Mouse (Mus musculus): ENCODE data around the gene Lmtk3. TPM values are rescaled to one million over a fixed set of nuclear protein-coding genes. Genes with fewer than 3 reads are reported as not detected.
A peak's percentile ranks its signal among the peaks of the same experiment; 100 is the strongest.

Lmtk3 gene
- total and polyA plus RNA-seq, 3 experiments, result 0.19 to 0.34 (median 0.30) TPM

DNA sequence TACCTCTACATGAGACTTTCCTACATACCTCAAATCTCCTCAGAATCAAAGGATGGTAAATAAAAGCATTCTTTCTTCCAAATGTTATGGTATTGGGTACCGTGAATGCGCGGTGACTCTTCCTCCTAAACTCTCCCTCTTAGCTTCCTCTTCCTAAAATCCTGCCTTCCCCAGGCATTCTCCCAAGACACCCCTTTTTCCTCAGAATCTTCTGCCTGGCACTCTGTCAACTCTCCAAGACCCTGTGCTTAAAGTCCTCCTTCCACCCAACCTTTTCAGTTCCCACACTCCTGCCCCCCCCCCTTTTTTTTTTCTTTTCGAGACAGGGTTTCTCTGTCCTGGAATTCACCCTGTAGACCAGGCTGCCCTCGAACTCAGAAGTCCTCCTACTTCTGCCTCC, 31.3 kb downstream of the Lmtk3 start:
- no peak for TF ChIP-seq JUN (IDR thresholded peaks at IDR 0.05; ENCODE audit: insufficient read depth, low read depth, low read length)
- TF ChIP-seq POLR2AphosphoS2 (IDR thresholded peaks at IDR 0.05; ENCODE audit: low read depth, low read length), result no peak
- no peak for TF ChIP-seq NRF1 (IDR thresholded peaks at IDR 0.05; ENCODE audit: low read depth, low read length)
- no peak for TF ChIP-seq ZKSCAN1 (IDR thresholded peaks at IDR 0.05; ENCODE audit: borderline replicate concordance, low read depth, low read length)
- no peak for TF ChIP-seq GABPA (IDR thresholded peaks at IDR 0.05; ENCODE audit: insufficient replicate concordance, low read depth, low read length)
- TF ChIP-seq ELF1 (IDR thresholded peaks at IDR 0.05; ENCODE audit: low read depth, low read length), result no peak
- no peak for TF ChIP-seq SIN3A (IDR thresholded peaks at IDR 0.05; ENCODE audit: low read length)
- no peak for TF ChIP-seq ZC3H11A (IDR thresholded peaks at IDR 0.05; ENCODE audit: low read depth, low read length)
- TF ChIP-seq E2F4 (IDR thresholded peaks at IDR 0.05; ENCODE audit: insufficient replicate concordance, low read depth, low read length), result no peak
- TF ChIP-seq ETS1 (conservative IDR thresholded peaks at IDR 0.05; ENCODE audit: low read depth, low read length), result no peak
- no peak for TF ChIP-seq CTCF (conservative IDR thresholded peaks at IDR 0.05 in 1 of 2, IDR thresholded peaks at IDR 0.05 in 1 of 2; ENCODE audit: low read depth in 2 of 2, low read length in 2 of 2)
- TF ChIP-seq ZMIZ1 (IDR thresholded peaks at IDR 0.05; ENCODE audit: low read depth, low read length), result no peak
- TF ChIP-seq IRF4 (IDR thresholded peaks at IDR 0.05; ENCODE audit: low read depth, low read length), result no peak
- no peak overlapping the region for H3K9ac ChIP-seq (ENCODE audit: insufficient read depth, low read depth)
- DNase-seq (ENCODE audit: extremely low read depth), result no peak
- H3K9me3 ChIP-seq (replicated peaks; ENCODE audit: low read length), result no peaks in the 10 kb centered on the region
- H3K79me2 ChIP-seq (replicated peaks; ENCODE audit: control insufficient read depth, extremely low read depth, insufficient read depth, poor library complexity, severe bottlenecking), result peaks cover 13% of the 10 kb centered on the region
- dilution Hi-C loops (cut with MboI; ENCODE audit: extremely low pct_ligation_motif_present, extremely low pct_unique_long_range_greater_than_20kb, low sequenced_read_pairs) (no loop called here), in situ Hi-C loops (cut with MboI; ENCODE audit: low pct_ligation_motif_present, low pct_unique_long_range_greater_than_20kb, low sequenced_read_pairs) (no loop called here)
- peak overlapping the region in 1 of 3 experiments; percentile 31 for H3K4me3 ChIP-seq (replicated peaks in 1 of 3; ENCODE audit: low read depth in 2 of 3, low read length in 2 of 3, poor library complexity in 1 of 3)
- H3K4me2 ChIP-seq (ENCODE audit: insufficient read depth, low read depth, poor library complexity, severe bottlenecking), result peak overlapping the region; percentile 85; the same call in 1 of the 2 replicates
- H3K36me3 ChIP-seq (replicated peaks in 1 of 2; ENCODE audit: control insufficient read depth in 1 of 2, insufficient read depth in 1 of 2, low read length in 1 of 2), result peaks cover 31 to 52% of the 10 kb centered on the region in 2 experiments
- H3K27ac ChIP-seq (ENCODE audit: insufficient read depth, low read depth), result no peak overlapping the region
- H3K4me1 ChIP-seq (ENCODE audit: control insufficient read depth in 1 of 2, insufficient read depth in 2 of 2), result peaks cover 3 to 28% of the 10 kb centered on the region in 2 experiments; a peak in 3 of 4 replicates
- no peaks in the 10 kb centered on the region for H3K27me3 ChIP-seq (replicated peaks)

DNA sequence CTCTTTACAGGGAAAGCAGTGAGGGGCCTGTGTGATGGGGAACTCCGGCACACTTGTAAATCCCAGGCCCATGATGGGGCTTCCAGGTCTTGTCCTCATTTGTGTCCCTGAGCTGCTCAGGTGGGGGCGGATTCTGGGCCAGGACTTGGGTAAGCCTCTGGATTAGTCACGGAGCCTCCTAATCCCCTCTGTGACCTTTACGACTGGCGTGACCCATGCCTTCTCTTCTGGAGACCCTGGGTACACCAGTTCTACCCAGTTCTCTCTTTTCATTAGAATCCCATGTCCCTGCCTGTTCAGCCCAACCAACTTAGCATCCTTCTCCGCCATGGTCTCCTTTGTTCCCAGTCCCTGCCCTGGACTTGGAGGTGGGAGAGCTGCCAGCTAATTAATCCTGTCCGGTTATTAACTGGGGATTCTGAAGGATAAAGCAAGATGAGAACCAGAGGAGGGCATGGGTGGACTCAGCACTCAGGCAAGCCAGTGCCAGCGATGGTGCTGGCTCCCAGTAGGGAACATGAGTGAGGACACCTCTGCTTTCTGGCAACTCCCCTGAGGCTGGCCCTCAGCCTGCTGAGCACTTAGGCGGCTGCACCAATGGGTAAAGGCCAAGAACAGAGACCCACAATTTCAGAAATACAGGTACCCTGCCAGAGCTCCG, 31.9 kb downstream of the Lmtk3 start:
- H3K27me3 ChIP-seq (replicated peaks), result no peaks in the 10 kb centered on the region
- H3K79me2 ChIP-seq (replicated peaks; ENCODE audit: control insufficient read depth, extremely low read depth, insufficient read depth, poor library complexity, severe bottlenecking), result peaks cover 13% of the 10 kb centered on the region
- H3K9me3 ChIP-seq (replicated peaks; ENCODE audit: low read length), result no peaks in the 10 kb centered on the region
- dilution Hi-C loops (cut with MboI; ENCODE audit: extremely low pct_ligation_motif_present, extremely low pct_unique_long_range_greater_than_20kb, low sequenced_read_pairs), result no loop called here
- H3K4me3 ChIP-seq (replicated peaks in 1 of 3; ENCODE audit: low read depth in 2 of 3, low read length in 2 of 3, poor library complexity in 1 of 3), result no peak overlapping the region
- H3K9ac ChIP-seq (ENCODE audit: insufficient read depth, low read depth), result no peak overlapping the region
- DNase-seq (ENCODE audit: extremely low read depth), result no peak
- no peak overlapping the region for H3K4me2 ChIP-seq (ENCODE audit: insufficient read depth, low read depth, poor library complexity, severe bottlenecking)
- in situ Hi-C loops (cut with MboI; ENCODE audit: low pct_ligation_motif_present, low pct_unique_long_range_greater_than_20kb, low sequenced_read_pairs), result no loop called here
- TF ChIP-seq CHD1 (IDR thresholded peaks at IDR 0.05; ENCODE audit: low read depth, low read length) (no peak), KAT2A (IDR thresholded peaks at IDR 0.05; ENCODE audit: insufficient replicate concordance, low read length) (no peak), SMC3 (IDR thresholded peaks at IDR 0.05; ENCODE audit: low read depth, low read length) (no peak), NELFE (IDR thresholded peaks at IDR 0.05; ENCODE audit: low read depth, low read length) (no peak), MAZ (IDR thresholded peaks at IDR 0.05; ENCODE audit: low read depth, low read length) (no peak)
- H3K27ac ChIP-seq (ENCODE audit: insufficient read depth, low read depth), result no peak overlapping the region
- peaks cover 3 to 28% of the 10 kb centered on the region in 2 experiments; a peak in 3 of 4 replicates for H3K4me1 ChIP-seq (ENCODE audit: control insufficient read depth in 1 of 2, insufficient read depth in 2 of 2)
- peaks cover 25 to 51% of the 10 kb centered on the region in 2 experiments for H3K36me3 ChIP-seq (replicated peaks in 1 of 2; ENCODE audit: control insufficient read depth in 1 of 2, insufficient read depth in 1 of 2, low read length in 1 of 2)
